Mouse (Mus musculus): ENCODE measurements around the gene Trim10.

Gene Trim10

GRCm38 (mm10) chr17:36915076-36915475 lies 45.7 kb downstream of the Trim10 start:
- DNase-seq: peak; percentile 92

GRCm38 (mm10) chr17:36920239-36920638 lies 50.9 kb downstream of the Trim10 start:
- DNase-seq: peak; percentile 92

- DNase-seq: peak; percentile 5
Measured at GRCm38 (mm10) chr17:36922715-36923114, 53.3 kb downstream of the Trim10 start.

GRCm38 (mm10) chr17:36923491-36923890 lies 54.1 kb downstream of the Trim10 start:
- peak; percentile 51 for DNase-seq
